Mouse (Mus musculus): Measurements from ENCODE around the gene Gm5169.
"Not testable (repeated sequence)": the region's sequence is repeated elsewhere in the genome, so short reads cannot be mapped to it uniquely, and the experiment has no call there.

Gm5169 gene

GRCm38 (mm10) chrX:25301355-25301754 is at the start of gene Gm5169:
Gene Gm5169, minus strand, starts transcription at chrX:25301455.
- not testable (repeated sequence) for DNase-seq (ENCODE audit: low spot score)

DNA sequence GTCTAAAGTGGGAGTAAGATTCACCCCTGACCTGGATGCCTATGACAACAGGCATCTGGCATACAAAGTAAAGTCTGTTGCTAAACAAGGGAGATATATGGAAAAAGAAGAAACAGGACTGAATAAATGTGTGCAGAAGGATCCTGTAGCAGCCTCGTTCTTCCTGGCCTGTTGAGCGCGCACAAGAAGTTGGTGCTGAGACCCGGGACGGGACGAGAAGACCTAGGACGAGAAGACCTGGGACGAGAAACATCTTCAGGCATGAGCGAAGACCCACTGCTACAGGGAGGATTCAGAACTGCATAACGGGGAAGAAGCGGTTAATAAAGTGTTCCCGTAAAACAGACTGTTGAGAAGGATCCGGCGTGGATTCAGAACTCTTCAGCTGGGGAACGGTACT is 46.2 kb upstream of the Gm5169 start:
- not testable (repeated sequence) for DNase-seq (ENCODE audit: low spot score)

Data from lung, postnatal 25 days (tissue).